Mouse (Mus musculus) T-helper 2 cell (primary cell): ENCODE measurements around the gene Fuom.

Source experiments
- in situ Hi-C: fragments of 300-600 bp; cut with MboI, MseI; formaldehyde crosslinking; loops from one replicate; pipeline ENCODE4 v1.15.1; 2025; ENCODE audit warnings: high pct_unique_total_duplicates

The Fuom gene

GRCm38 (mm10) chr7:140058528-140058927 is 43.7 kb downstream of the Fuom start:
- in situ Hi-C loops, result no loop called here

DNA sequence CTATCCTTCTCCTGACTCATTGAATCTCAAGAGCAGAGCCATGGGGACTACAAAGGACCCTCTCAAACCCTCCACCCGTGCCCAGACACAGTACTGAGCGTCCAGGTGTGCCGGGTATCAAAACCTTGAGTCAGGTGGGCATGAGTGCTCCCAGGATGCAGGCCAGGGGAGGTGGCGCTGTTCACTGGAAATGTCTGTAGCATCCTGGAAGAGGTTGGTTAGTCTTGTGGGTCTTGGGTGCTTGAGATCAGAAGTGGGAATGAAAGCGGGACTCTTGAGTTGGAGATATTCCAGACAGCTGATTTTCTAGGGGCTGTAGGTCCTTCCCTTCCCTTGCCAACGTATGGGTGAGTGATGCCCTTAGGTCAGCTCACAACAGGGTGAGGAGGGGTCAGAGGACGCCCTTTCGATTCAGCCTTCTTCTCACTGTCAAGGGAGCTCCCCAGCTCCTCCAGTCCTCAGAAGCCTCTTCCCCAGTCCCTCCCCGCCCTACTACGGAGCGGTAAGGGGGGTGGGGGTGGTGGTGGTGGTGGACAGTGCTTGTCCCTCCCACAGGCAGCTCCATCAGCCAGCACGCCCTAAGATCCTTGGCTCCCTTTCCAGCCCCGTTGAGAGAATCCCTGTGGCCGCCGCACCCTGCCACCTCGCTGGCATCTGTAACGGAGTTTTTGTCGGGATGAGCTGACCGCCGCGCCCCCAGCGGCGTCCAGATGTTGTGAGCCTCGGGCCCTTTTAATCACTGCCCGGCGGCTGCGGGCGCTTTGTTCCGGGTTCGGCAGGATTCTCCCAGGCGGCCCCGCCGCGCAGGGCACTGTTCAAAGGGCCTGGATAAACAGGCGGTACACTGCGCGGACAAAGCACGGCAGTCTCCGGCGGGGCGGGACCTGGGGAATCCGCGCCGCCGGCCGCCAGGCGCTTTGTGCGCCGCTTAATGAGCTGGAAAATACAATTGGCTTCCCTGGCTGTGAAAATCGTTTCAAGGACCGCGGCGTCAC is 44.5 kb downstream of the Fuom start:
- in situ Hi-C loops, result no loop called here

DNA sequence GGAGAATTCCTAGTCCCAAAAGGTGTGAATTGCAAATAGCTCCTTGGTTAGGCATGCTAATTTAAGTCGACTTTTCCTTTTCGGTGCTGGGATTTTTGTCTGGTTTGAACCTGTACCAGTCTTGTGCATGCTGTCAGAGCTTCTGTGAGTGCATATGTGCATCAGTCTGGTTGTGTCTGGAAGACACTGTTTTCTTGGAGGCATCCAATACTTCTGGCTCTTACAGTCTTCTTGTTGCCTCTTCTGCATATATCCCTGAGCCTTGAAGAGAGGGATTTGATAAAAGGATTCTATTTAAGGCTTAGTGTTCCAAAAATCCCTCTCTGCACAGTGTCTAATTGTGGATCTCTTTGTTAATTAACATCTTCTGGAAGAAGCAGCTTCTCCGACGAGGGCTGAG is 48.1 kb downstream of the Fuom start:
- in situ Hi-C loops, result no loop called here

- in situ Hi-C loops, result no loop called here
These were observed 53.0 kb downstream of the Fuom start for GRCm38 (mm10) chr7:140049115-140049689.

DNA sequence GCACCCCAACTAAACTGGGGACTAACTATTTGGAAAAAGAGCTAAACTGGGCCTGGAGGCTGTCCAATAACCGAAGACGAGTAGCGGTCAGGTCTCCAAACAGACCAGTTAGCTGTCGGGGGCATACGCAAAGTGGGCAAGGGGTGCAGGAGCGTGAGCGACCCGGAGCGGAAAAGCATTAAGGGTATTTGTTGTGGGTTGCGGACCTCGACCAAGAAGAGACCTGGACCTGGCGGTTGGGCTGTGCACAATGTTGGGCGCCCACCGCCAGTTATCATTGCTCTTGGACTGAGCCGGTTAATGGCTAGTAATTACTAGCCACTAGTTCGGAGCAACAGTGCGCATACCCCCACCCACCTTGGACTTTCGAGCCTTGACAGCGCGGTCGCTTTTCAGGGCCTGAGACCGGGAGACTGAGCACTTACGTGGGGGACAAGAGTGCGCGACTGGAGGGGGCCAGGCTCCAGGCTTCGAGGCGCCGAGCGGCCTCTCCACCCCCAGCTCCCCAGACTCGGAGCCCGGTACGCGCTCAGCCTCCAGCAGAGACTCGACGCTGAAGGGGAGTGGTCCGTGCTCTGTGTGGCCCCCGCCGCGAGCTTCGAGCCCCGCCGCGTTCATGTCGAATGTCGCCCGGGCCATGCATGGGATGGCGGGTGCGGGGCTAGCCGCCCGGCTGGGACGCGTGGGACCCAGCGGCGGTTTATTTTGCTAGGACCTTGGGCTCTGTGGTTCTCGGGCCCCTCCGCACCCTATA is 53.7 kb downstream of the Fuom start, which contains the start of gene Msx3:
Gene Msx3 (minus strand): TSS at position 729 of the 754 bp plus-strand sequence.
- in situ Hi-C loops, result no loop called here

DNA sequence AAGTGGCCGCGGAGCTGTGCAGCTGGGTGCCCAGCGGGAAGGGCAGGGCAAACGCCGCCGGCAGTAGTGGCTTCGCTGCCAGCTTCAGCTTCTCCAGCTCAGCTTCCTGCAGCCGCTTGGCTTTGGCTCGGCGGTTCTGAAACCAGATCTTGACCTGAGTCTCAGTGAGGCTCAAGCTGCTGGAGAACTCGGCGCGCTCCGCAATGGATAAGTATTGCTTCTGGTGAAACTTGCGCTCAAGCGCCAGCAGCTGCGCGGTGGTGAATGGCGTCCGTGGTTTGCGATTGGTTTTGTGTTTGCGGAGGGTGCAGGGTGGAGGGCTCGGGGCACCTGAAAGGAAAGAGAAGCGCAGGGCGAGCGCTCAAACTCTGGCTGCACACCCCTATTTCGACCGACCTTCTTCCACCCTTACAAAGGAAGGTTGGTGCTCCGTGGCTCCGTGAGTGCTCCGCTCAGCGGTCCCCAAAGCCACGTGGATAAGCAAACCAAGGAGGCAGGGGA is 54.4 kb downstream of the Fuom start:
- in situ Hi-C loops, result no loop called here
